Mouse (Mus musculus) olfactory bulb, adult 2 months (tissue): ENCODE measurements around the gene Stat1.

ENCODE experiments used
- CTCF ChIP-seq: fragments of 200-500 bp; IDR thresholded peaks from 2 replicates; pipeline ENCODE4 v1.5.1; 2012; ENCODE audit warnings: low read depth, mild to moderate bottlenecking, low read length, moderate library complexity; ENCODE audit not compliant: insufficient read depth
- POLR2A ChIP-seq: fragments of 200-500 bp; IDR thresholded peaks from 2 replicates; pipeline ENCODE4 v1.6.1; 2012; ENCODE audit warnings: mild to moderate bottlenecking, low read depth, low read length, moderate library complexity; ENCODE audit not compliant: insufficient read depth

- TF ChIP-seq CTCF: no peak
- no peak for TF ChIP-seq POLR2A
Observed at GRCm38 (mm10) chr1:52100496-52100895, 18.7 kb upstream of the Stat1 start.
